Mouse (Mus musculus) heart, embryonic 10.5 days (tissue): ENCODE measurements around the gene P2ry12. TPM values are rescaled to one million over a fixed set of nuclear protein-coding genes. Genes with fewer than 3 reads are reported as not detected.

Experiments used
- DNase-seq: peaks from one replicate; pipeline ENCODE4 v3.0.0-alpha.2; 2017; ENCODE audit warnings: low spot score
- H3K27ac ChIP-seq: fragments of 300-500 bp; sonication (generic); 2 replicates; pipeline ENCODE4 v1.5.1; 2016; ENCODE audit warnings: mild to moderate bottlenecking
- H3K27me3 ChIP-seq: fragments of 300-500 bp; sonication (generic); 2 replicates; pipeline ENCODE4 v1.6.1; 2016; ENCODE audit warnings: mild to moderate bottlenecking; ENCODE audit not compliant: poor library complexity, insufficient read depth, severe bottlenecking
- H3K36me3 ChIP-seq: fragments of 300-500 bp; sonication (generic); 2 replicates; pipeline ENCODE4 v1.6.1; 2016; ENCODE audit warnings: mild to moderate bottlenecking, moderate library complexity
- H3K4me1 ChIP-seq: fragments of 300-500 bp; sonication (generic); 2 replicates; pipeline ENCODE4 v1.6.1; 2016; ENCODE audit warnings: mild to moderate bottlenecking
- H3K4me3 ChIP-seq: fragments of 300-500 bp; sonication (generic); 2 replicates; pipeline ENCODE4 v1.5.1; 2016; ENCODE audit warnings: mild to moderate bottlenecking, moderate library complexity
- H3K9me3 ChIP-seq: fragments of 300-500 bp; sonication (generic); 2 replicates; pipeline ENCODE4 v1.6.1; 2016; ENCODE audit warnings: mild to moderate bottlenecking, moderate library complexity
- WGBS: fragments of 180-500 bp; shearing (Covaris S2); methylation state at CpG from one replicate; pipeline ENCODE4 v1.1.7; 2016; 5-methylcytosine and 5-hydroxymethylcytosine counted together
- polyA plus RNA-seq: library from polyadenylated mRNA; unstranded; fragments of >200 nt; fragmentation: Nextera tagmentation; extraction: Ambion mirVana; gene quantifications from 2 replicates; pipeline ENCODE4 v1.2.1, GENCODE M21; 2016

The P2ry12 gene
- polyA plus RNA-seq, 1 experiment from 2014 or later: 0.73 TPM

DNA sequence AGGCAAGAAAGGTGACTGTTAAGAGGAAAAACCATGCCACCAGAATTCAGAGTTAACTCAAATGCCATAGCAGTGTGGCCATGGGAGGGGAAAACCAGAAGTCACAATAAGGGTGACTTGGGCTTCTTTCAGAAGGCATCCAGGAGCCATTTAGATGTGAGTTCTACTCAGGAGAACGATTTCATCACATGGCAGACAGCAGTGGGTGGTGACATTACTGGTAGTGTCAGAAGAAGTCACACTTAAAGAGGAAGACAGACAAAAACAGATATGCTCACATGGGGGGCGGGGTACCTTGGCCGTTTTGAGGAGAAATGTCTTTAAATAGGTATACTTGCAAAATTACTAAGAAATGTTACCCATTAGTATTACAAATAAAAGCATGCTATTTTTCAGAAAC lies 1.3 kb upstream of the P2ry12 start:
- WGBS: 71% methylated on average over 3 of the region's 3 CpGs
- H3K9me3 ChIP-seq: no peaks in the 10 kb centered on the region
- no peaks in the 10 kb centered on the region for H3K27me3 ChIP-seq
- no peak overlapping the region for H3K27ac ChIP-seq
- no peak overlapping the region for H3K4me3 ChIP-seq
- no peaks in the 10 kb centered on the region for H3K4me1 ChIP-seq
- 0 out of 2 replicates have a peak, but pooled peaks cover 9% of the 10 kb centered on the region for H3K36me3 ChIP-seq
- DNase-seq: no peak

DNA sequence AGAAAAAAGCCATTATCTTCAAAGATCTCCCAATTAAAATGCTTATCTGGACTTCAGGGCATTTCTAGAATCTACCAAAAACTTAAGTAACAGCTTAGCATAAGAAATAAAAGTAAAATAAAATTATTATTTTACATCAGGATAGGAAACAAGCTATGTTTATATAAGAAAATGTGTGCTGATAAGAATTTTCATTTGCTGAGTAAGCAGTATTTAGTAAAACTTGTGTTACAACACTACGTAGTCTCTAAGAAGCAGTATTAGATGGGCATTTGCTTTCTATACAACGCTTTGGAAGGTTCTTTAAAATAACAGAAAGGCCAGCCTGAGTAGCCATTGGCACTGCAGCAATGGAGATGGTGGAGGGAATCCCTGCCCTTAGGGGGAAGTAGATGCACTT lies 746 bp upstream of the P2ry12 start:
- Histone ChIP-seq H3K27me3 (no peaks in the 10 kb centered on the region), H3K4me1 (no peaks in the 10 kb centered on the region), H3K36me3 (0 out of 2 replicates have a peak, but pooled peaks cover 9% of the 10 kb centered on the region), H3K27ac (no peak overlapping the region), H3K4me3 (no peak overlapping the region), H3K9me3 (no peaks in the 10 kb centered on the region)
- 90% methylated on average over 2 of the region's 2 CpGs for WGBS
- no peak for DNase-seq

DNA sequence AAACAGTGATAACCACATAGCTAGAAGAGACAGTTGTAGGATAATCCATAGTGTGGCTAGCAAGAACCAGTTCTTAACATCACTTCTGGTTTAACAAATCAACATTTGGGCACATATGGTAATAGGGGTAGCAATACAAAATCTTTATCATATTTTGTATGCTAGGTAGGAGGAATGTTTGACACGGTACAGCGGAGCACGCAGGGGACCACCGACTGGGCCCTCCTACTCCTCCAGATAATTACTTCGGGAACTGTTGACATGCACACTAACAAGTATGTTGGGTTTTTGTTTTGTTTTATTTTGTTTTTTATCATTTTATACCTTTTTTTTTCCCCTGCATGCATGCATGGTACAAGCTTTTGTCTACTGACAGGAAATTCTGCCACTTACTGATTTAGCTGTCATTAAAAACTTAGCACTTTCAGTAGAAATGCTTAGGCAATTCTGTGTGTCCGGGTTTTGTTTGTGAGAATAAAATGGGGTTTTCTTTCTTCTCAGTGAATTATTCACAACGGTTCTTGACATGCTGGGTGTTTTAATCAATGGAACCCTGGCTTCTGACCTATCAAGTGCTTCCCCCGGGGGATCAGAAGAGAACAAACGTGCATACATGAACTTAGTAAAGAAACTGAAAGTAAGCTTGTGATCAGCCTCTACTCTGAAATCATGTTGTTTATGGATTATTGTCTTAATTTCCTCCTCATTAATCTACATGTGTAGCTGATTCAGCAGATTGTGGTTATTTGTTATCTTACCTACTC lies 780 bp downstream of the P2ry12 start:
- no peak overlapping the region for H3K4me3 ChIP-seq
- H3K9me3 ChIP-seq: no peaks in the 10 kb centered on the region
- no peak for DNase-seq
- WGBS: 86% methylated on average over 9 of the region's 9 CpGs
- H3K4me1 ChIP-seq: no peaks in the 10 kb centered on the region
- H3K27me3 ChIP-seq: no peaks in the 10 kb centered on the region
- 0 out of 2 replicates have a peak, but pooled peaks cover 6% of the 10 kb centered on the region for H3K36me3 ChIP-seq
- no peak overlapping the region for H3K27ac ChIP-seq

DNA sequence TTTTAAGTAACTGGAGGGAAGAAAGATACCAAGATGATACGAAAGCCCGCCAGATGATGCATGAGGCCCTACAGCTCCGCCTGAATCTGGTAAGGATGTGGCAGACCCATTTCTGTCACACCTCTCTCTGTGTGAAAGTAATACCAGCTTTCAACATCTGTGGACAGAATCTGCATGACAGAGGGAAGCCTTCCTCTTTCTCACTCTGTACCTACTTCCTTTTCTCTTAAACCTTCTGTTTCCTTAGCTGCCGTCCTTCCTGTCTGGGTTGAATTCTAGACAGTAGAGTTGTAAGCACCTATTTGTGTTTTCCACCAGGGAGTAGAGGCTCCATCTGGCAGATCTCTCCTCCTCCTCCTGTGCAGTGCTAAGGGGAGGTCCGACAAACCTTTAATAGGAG lies 1.9 kb downstream of the P2ry12 start:
- H3K27ac ChIP-seq: no peak overlapping the region
- no peak for DNase-seq
- WGBS: 64% methylated on average over 5 of the region's 5 CpGs

DNA sequence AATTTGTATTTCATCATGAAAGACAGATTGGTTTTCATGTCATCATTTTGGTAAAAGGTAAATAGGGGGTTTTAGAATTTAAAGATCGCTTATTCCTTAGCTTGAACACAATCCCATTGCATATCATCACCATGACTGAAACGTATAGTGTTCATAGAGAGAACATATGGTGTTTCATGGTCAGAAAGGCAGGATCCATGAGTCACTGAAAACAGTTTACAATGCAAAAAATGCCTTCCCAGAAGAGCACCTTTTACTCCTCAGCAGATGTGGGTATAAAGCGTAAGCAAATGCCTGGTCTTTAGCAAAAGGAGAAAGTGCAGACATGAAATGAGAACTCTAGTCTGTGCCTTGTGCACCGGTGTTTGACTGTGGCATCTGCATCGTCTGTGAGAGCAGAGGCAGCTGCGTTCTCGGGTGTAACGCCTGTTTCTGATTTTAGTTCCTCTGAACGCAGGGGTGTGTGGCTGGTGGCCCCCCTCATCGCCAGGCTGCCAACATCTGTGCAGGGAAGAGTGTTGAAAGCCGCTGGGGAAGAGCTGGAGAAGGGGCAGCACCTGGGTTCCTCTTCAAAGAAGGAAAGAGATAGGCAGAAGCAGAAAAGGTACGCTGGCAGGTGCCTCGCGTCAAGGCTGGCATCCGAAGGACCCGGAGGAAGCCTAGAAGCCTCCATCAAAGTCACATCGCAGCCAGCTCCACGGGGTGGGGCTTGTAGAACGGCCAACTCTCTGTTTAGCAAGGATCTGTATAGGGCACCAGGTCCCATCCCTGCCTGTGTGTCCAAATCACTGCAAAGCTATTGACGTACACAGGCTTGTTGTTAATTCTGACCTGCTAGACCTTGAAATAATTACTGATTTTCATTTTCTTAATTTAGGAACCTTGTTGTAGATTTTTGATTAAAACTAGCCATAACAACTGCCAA lies 4.7 kb downstream of the P2ry12 start:
- no peaks in the 10 kb centered on the region for H3K27me3 ChIP-seq
- 87% methylated on average over 20 of the region's 20 CpGs for WGBS
- no peaks in the 10 kb centered on the region for H3K9me3 ChIP-seq
- 0 out of 2 replicates have a peak, but pooled peaks cover 2% of the 10 kb centered on the region for H3K36me3 ChIP-seq
- DNase-seq: no peak
- H3K27ac ChIP-seq: no peak overlapping the region
- no peak overlapping the region for H3K4me3 ChIP-seq
- no peaks in the 10 kb centered on the region for H3K4me1 ChIP-seq

More for the DNA sequence above, 1.9 kb downstream of the P2ry12 start:
- no peak overlapping the region for H3K4me3 ChIP-seq
- no peaks in the 10 kb centered on the region for H3K9me3 ChIP-seq
- 0 out of 2 replicates have a peak, but pooled peaks cover 6% of the 10 kb centered on the region for H3K36me3 ChIP-seq
- no peaks in the 10 kb centered on the region for H3K27me3 ChIP-seq
- H3K4me1 ChIP-seq: no peaks in the 10 kb centered on the region

DNA sequence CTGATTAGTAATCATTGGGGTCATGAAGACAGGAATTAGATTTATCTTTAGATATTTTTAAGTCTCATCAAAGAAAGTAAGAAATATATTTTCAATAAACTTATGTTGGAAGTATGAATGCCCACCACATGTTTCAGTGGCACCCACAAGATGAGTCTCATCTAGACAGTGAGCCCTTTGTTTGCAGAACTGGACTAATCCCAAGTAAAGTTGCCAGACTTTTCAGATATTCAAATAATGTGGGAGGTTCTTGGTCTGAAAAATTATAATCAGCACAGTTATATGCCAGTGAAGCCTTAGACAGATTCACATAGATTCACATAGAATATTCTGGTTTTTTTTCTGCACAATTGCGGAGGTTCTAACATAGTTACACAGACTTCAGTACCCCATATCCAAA lies 12.2 kb downstream of the P2ry12 start:
- H3K27me3 ChIP-seq: no peaks in the 10 kb centered on the region
- no peaks in the 10 kb centered on the region for H3K36me3 ChIP-seq
- H3K27ac ChIP-seq: no peak overlapping the region
- no peak for DNase-seq
- WGBS: 89% methylated on average over 1 of the region's 1 CpGs
- H3K4me3 ChIP-seq: no peak overlapping the region
- no peaks in the 10 kb centered on the region for H3K4me1 ChIP-seq
- H3K9me3 ChIP-seq: no peaks in the 10 kb centered on the region

DNA sequence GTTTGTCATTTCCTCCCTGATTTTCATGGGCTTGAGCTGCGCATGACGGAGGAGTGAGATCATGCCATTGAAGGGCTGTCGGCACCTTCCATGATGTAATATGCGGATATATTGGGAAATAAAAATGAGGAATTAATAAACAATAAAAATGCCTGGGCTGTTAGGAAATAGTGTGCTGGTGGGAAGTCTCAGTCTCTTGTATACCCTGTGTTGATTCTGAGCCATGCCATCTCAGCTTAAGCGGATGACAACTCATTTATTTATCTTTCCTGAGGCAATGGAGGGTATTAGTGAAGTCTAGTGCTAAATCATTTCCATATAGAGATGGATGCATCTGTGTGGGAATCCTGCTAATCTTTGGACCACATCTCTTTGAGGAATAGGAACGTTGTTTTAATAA lies 14.6 kb downstream of the P2ry12 start:
- 89% methylated on average over 6 of the region's 6 CpGs for WGBS

DNA sequence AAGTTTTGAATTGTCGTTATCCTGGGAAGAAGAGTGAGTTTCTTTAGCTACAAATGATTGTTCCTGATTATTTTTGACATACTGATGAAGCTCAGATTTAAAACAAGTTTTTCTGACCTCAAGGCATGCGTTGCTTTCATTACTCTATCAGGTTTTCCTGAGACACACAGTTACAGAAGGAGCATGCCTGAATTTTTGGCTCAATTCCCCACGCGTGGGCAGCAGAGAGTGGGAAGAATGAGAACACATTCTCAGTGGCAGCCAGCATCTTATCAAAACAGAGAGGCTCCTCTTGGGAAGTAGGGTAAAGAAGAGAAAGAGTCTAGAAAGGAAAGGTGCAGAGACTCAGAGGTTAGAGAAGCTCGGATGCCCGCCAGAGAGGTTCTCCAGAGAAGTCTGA lies 19.3 kb downstream of the P2ry12 start:
- H3K9me3 ChIP-seq: no peaks in the 10 kb centered on the region
- H3K4me1 ChIP-seq: no peaks in the 10 kb centered on the region
- no peaks in the 10 kb centered on the region for H3K36me3 ChIP-seq
- H3K4me3 ChIP-seq: no peak overlapping the region
- DNase-seq: no peak
- no peaks in the 10 kb centered on the region for H3K27me3 ChIP-seq
- no peak overlapping the region for H3K27ac ChIP-seq
- WGBS: 64% methylated on average over 6 of the region's 6 CpGs

More for the DNA sequence above, 14.6 kb downstream of the P2ry12 start:
- no peak for DNase-seq
- Histone ChIP-seq H3K9me3 (no peaks in the 10 kb centered on the region), H3K27ac (no peak overlapping the region), H3K36me3 (no peaks in the 10 kb centered on the region), H3K4me1 (no peaks in the 10 kb centered on the region), H3K27me3 (no peaks in the 10 kb centered on the region), H3K4me3 (no peak overlapping the region)

DNA sequence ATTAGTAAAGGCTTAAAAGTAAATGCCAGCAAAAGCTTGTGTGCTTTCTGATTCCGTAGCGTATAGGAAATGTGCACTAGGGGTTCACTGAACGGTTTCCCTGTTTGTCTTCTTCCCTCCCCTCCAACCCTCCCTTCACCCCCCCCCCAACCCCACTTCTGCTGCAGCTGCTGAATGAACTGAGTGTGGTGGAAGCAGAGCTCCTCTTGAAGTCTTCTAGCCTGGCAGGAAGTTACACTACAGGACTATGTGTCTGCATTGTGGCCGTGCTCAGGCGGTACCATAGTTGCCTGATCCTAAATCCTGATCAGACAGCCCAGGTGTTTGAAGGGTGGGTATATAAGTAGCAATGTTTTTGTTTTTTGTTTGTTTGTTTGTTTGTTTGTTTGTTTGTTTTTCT lies 27.8 kb downstream of the P2ry12 start:
- Histone ChIP-seq H3K36me3 (no peaks in the 10 kb centered on the region), H3K27me3 (no peaks in the 10 kb centered on the region), H3K4me3 (no peak overlapping the region), H3K4me1 (no peaks in the 10 kb centered on the region), H3K27ac (no peak overlapping the region), H3K9me3 (no peaks in the 10 kb centered on the region)
- no peak for DNase-seq
- 79% methylated on average over 5 of the region's 5 CpGs for WGBS

DNA sequence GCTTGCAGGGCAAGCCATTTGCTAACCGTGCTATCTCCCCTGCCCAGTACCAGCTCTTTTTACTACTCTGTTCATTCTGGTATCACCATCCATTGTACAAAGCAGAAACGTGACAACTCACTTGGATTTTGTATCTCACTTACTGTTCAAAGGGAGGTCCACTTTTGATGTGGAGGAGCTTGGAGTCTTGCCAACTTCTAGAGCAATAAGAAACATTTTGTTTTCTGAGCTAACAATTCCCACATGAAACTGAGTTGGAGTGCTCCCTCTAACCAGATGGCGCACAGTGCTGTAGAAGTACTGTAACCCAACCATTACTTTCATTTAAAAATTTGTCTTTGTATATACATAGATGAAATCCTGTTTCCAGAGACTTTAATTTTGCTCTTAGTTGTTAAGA lies 31.8 kb downstream of the P2ry12 start:
- 73% methylated on average over 3 of the region's 3 CpGs for whole genome bisulfite sequencing
- H3K4me3 ChIP-seq: no peak overlapping the region
- peaks cover 9% of the 10 kb centered on the region for H3K4me1 ChIP-seq
- no peaks in the 10 kb centered on the region for H3K36me3 ChIP-seq
- H3K27ac ChIP-seq: no peak overlapping the region
- H3K9me3 ChIP-seq: no peaks in the 10 kb centered on the region
- DNase-seq: no peak
- no peaks in the 10 kb centered on the region for H3K27me3 ChIP-seq

DNA sequence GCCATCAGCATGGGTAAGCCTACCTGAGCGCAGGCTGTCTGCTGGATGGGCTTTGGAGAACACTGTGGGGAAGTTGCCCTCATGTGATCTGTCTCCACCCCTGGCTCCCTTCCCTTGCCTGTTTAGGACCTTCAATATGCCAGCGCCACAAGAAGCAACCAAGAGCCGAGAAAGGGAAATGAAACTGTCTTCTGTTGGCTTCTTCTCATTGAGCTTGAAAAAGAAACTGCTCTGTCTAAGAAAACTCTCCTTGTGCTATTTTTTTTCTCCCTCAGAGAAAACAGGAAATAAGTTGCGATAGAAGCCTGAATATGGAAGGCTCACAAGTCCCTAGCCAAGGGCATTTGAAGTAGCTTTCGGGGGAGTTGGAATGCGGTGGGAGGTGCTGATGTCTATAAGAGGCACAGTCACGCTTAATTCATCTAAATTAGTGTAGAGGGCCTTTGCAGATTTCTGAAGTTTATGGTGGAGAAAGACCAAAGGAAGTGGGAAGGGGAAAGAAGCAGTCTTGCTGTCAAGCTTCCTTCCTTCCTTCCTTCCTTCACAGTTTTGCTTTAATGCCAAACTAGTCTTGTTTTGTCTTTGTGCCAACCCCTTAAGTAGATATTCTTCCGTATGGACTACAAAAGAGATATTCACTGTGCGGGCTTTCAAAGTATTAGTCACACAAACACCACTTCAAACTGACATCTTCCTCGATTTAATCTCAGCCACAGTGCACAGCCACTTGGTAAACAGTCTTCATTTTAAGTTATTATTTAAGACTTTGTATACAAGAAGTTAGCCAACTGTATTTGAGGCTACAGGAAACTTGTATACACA lies 33.7 kb downstream of the P2ry12 start:
- WGBS: 60% methylated on average over 10 of the region's 10 CpGs
- H3K4me3 ChIP-seq: no peak overlapping the region
- no peaks in the 10 kb centered on the region for H3K27me3 ChIP-seq
- no peak for DNase-seq
- H3K36me3 ChIP-seq: no peaks in the 10 kb centered on the region
- peaks cover 9% of the 10 kb centered on the region for H3K4me1 ChIP-seq
- H3K27ac ChIP-seq: peak overlapping the region; percentile 33
- H3K9me3 ChIP-seq: no peaks in the 10 kb centered on the region

DNA sequence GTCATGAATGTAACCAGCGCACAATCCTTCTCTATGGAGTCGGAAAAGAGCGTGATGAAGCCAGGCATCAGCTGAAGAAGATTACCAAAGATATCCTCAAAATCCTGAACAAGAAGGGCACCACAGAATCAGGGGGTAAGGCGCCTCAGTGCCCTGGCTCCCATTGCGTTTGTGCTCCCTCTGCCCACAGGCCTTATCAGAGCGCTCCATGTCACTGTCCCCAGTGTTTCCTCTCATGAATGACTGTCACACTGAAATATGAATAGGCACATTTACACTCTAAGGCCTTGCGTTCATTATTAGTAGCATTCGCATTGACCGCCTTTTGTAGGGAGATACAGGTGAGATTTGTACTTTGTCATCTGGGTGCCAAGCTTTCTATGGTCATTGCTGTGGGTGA lies 35.0 kb downstream of the P2ry12 start:
- Histone ChIP-seq H3K4me3 (no peak overlapping the region), H3K27me3 (no peaks in the 10 kb centered on the region), H3K36me3 (no peaks in the 10 kb centered on the region), H3K4me1 (peaks cover 9% of the 10 kb centered on the region), H3K27ac (no peak overlapping the region), H3K9me3 (no peaks in the 10 kb centered on the region)
- WGBS: 94% methylated on average over 9 of the region's 9 CpGs
- DNase-seq: no peak
